Mouse (Mus musculus) right cerebral cortex, postnatal 10 days (tissue): Measurements from ENCODE around the gene Prkn.
"Not testable (repeated sequence)": the region's sequence is repeated elsewhere in the genome, so short reads cannot be mapped to it uniquely, and the experiment has no call there.

Experiments used
- DNase-seq, 2 experiments: peaks; one replicate each; pipeline ENCODE4 v3.0.0; 2021; ENCODE audit warnings: low spot score in 2 of 2

Prkn gene

GRCm38 (mm10) chr17:11975062-11975607 lies 1135.0 kb downstream of the Prkn start:
- peak; percentile 63 to 70 for DNase-seq

DNA sequence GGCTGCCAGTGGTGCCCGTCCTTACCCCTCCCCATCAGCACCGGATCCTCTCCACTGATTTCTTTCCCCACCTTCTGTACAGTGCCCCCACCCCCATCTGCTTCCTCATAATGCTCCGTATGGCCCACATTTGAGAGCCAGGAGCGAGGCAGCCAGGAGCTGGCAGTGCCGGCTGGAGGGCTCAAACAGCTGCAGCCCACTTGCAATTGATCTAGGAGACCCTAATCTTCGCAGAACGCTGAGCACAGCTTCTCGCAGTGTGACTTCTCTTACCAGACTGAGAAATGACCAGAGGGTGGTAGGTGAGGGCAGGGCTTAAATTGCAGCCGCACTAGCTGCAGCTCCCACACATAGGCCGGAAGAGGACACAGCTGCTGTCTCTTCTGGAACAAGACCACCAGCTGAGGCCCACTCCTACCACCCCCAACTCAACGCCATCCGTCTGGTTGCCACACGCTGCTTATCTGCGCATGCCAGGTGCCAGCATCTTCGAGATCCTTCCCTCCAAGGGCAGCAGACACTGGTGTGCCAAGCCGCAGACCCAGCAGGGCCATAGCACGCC lies 1138.2 kb downstream of the Prkn start:
- peak; percentile 55 to 56 for DNase-seq

GRCm38 (mm10) chr17:11981666-11982065 lies 1141.5 kb downstream of the Prkn start:
- DNase-seq: no peak

DNA sequence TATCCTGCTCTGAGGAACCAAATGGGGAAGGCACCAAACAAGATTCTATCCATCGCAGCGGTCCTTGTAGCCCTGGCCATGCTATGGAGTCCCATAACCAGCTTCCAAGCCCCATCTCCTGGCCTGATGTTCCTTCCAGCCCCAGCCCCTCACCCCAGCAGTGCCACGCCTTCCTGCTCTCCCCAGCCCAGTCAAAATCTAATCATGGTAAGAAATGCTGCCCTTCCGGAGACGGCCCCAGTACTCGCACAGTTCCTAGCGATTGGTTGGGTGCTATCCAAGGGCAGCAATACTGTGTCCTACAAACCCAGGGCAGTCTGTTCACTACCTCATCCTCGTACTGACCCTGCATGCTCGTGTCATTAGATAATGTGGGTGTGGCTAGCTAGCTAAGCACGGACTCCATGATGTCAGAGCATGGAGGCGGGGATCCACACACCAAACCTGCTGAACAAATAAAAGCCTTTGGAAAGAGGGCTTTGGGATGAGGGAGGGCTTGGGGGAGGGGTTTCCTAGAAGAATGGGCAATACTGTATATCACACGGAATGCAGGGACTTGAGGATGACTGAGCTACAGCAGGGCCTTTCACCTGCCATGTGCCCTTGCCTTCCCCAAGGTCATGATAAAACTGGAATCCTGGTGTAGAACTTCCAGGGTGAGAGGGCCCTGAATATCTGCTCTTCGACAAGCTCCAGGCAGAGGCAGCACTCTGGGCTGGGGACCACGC lies 1148.1 kb downstream of the Prkn start:
- no peak for DNase-seq

GRCm38 (mm10) chr17:11989296-11989695 lies 1149.1 kb downstream of the Prkn start:
- DNase-seq: no peak

- DNase-seq: no peak
These were observed 1150.4 kb downstream of the Prkn start for GRCm38 (mm10) chr17:11990386-11991087.

GRCm38 (mm10) chr17:11993249-11993648 lies 1153.1 kb downstream of the Prkn start:
- peak; percentile 63 to 78 for DNase-seq

GRCm38 (mm10) chr17:11994252-11994651 lies 1154.1 kb downstream of the Prkn start:
- DNase-seq: no peak

- DNase-seq: not testable (repeated sequence)
These were observed 1154.6 kb downstream of the Prkn start for GRCm38 (mm10) chr17:11994754-11995153.

DNA sequence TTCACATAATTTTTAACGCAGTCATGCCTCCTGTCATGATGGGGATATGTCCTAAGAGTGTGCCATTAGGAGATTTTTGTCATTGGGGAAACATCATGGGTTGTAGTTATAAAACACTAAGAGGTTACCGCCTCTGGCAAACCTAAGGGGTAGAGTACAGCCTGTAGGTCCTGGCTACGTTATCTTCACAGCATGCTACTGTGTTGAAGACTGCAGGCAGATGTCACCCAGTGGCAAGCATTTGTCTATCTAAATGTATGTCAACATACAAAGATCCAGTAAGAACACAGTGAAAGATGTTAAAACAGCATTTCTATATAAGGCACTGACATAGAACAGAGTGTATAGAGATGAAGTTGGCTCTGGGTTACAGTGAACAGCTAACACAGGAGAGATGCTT lies 1155.3 kb downstream of the Prkn start:
- DNase-seq: no peak

- DNase-seq: no peak
These were observed 1156.1 kb downstream of the Prkn start for GRCm38 (mm10) chr17:11996311-11996710.

- no peak for DNase-seq
These were observed 1160.1 kb downstream of the Prkn start for GRCm38 (mm10) chr17:12000285-12000684.

DNA sequence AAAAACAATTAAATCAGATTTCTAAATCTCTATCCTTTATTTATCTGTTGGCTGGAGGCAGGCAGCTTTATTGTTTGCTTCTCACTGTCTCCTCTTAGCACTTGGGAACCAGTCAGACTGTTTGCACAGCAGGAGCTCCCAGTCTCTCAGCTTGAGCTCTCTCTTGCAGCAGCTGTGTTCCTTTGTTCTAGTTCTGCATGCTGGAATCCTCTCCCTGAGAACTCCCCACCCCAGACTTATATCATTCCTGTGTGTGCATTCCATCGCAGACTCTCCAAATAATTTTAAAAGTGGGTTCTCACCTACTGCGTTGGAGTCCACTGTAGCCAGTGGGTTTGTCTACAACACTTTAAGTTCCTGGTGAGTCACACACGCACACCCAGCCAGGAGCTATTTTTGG lies 1181.1 kb downstream of the Prkn start:
- DNase-seq: no peak

- DNase-seq: no peak
These were observed 1189.2 kb downstream of the Prkn start for GRCm38 (mm10) chr17:12029362-12029761.

- DNase-seq: peak in 1 of 2 experiments; percentile 26
These were observed 1189.8 kb downstream of the Prkn start for GRCm38 (mm10) chr17:12029921-12030461.

DNA sequence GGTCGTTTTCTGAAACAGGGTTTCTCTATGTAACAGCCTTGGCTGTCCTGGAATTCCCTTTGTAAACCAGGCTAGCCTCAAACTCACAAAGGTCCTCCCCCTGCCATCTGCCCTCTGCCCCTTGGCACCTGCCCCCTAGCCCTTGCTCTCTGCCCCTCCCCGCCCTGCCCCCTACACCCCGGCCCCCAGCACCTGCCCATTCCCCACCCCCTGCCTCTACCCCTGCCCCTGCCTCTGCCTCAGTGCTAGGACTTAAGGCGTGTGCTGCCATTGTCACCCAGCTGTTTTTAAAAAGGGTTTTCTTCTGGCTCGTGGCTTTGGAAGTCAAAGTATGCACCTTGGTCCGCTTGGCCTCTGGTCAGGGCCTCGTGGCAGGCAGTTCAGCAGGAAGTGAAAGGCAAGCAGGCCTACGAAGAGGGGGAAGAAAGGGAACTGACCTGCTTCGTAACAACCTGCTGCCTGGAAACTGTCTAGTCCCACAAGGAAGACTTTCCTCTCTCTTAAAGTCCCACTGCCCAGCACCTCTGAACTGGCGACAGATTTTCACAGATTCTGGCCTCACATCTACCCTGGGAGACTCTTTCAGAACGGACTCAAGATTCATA lies 1190.5 kb downstream of the Prkn start:
- DNase-seq: peak in 1 of 2 experiments; percentile 30

GRCm38 (mm10) chr17:12031203-12031942 lies 1191.2 kb downstream of the Prkn start:
- peak; percentile 75 to 77 for DNase-seq

DNA sequence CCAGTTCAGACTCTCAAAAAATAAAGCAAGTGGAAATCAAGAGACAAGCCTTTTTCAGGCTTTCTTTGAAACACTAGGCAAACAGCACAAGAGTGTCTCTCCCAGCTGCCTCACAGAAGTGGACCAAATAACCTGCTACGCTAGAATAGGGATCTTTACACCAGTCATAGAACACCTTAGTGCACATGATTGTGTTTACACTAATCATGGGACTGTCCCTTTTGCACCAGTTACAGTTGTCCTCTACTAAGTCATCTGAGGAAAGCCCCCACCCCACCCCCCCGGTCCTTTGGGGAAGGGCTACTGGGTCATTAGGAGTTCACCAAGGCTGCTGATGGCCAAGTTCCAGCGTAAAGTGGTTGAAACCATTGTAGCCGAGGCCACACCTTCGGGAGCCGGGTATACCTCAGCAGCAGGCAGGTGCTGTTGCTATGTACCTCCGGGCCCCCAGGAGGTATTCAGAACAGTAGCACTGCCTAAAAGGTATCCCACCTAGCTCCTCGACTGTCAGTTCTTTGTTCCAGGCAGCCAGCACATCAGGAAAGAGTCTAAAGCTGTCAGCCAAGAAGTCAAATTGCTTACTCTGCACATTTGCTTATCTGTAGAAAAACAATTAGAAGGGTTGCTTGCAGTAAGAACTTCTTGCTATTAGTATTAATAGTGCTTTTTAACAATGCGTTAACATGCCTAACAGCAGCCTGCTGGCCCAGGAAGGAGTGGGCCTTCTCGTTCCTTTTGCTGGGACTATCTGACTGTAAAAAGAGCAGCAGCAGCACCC lies 1192.0 kb downstream of the Prkn start:
- peak in 1 of 2 experiments; percentile 30 for DNase-seq

GRCm38 (mm10) chr17:12035386-12035785 lies 1195.2 kb downstream of the Prkn start:
- no peak for DNase-seq

DNA sequence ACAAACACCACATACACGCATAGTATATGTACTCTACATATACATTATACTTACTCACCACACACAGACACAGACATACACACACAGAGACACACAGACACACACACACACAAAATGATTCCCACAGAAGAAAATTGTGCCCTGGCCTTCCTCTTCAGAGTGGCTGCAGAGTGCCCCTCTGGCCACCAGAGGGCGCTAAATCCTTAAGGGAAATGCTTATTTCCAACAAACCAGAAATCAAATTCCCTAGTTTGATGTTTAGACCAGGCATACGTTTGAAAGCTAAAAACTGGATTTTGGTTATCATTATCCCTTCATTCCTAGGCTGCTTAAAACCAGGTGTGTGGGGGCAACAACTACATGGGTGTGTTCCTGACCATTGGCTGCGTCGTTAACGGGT lies 1196.0 kb downstream of the Prkn start:
- DNase-seq: peak; percentile 66 to 84
